Mouse (Mus musculus) 3134 (cell line): ENCODE data around the gene Fhl5.
"Not testable (repeated sequence)": the region's sequence is repeated elsewhere in the genome, so short reads cannot be mapped to it uniquely, and the experiment has no call there.

Experiments
- DNase-seq: peaks from one replicate; pipeline ENCODE4 v3.0.0-alpha.2; 2011; ENCODE audit warnings: low spot score; ENCODE audit not compliant: insufficient read length; ENCODE audit errors: extremely low read depth

Fhl5 gene

DNA sequence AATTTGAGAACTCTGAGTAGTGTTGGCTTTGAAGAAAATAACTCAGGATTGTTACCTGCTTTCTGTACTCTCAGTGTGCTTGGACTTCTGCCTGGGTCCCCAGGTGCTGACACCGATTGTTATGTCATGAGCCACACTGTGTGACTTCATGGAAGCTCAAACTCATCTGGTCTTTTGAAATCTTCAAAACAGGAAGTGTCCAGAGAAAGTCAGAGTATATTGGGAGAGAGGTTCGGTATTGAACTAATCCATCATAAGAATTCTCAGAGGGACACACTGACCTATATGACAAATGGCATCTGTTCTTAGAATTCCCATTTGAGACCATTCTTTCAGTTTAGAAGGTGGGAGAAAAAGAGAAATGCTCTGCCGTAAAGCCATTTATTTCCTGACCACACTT lies at the start of gene Fhl5:
Gene Fhl5 (minus strand): TSS at position 101 of the 400 bp plus-strand sequence.
- no peak for DNase-seq

DNA sequence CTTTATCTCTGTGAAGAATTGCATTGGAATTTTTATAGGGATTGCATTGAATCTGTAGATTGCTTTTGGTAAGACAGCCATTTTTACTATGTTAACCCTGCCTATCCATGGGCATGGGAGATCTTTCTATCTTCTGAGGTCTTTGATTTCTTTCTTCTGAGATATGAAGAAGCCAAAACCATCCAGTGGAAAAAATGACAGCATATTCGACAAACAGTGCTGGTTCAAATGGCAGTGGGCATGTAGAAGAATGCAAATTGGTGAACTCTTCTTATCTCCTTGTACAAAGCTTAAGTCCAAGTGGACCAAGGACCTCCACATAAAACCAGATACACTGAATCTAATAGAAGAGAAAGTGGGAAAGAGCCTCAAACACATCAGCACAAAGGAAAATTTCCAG lies 42.3 kb upstream of the Fhl5 start:
- not testable (repeated sequence) for DNase-seq

DNA sequence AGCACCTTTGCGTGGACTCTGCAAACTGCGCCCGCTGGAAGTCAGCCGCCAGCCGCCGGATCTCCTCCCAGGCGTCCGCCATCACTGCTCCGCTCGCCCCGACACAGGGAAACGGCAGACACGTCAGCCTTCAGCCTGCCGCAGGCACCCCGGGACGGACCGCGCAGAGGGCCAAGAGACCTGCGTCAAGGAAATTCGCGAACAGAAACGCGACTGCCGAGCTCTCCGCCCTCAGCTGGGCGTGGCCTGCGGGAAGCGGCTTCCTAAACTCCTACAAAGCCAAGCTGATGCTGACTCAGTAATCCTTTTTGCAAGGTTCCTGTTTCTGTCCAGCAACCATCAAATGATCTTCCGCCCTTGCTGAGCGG lies 39.0 kb upstream of the Fhl5 start, which contains the start of gene Ufl1:
Gene Ufl1 (minus strand): TSS at position 151 of the 368 bp plus-strand sequence.
- peak; percentile 99 for DNase-seq

DNA sequence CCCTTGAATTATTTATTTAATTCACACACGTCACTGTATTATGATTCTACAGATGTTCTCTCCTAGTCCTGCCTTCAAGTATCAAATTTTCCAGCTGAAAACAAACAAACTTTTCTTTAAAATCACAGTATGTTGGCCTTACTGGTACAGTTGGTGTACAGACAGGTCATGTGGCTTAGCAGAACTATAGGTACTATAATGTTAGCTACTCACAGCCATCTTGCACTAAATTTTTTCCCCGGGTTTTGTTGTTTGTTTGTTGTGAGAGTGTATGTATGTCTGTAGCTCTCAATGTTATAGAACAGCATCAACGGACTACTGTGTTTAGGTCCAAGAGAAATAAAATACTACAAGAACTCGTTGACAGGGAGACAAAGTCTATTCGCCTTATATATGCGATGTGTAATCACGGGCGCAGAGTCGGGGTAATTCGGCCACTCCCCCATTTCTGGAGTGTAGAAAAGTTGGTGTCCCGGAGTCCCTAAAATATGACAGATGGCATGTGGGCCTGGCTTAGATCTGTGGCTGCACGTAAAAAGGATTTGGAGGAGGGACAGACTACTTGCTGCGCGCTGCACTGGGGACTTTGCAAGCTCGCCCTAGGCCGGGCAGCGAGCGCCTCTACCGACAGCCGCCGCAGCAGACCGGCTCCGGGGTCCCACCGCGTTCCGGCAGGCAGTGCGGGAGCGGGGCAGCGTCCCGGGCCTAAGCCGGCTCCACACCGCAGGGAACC lies 38.4 kb upstream of the Fhl5 start:
- no peak for DNase-seq

DNA sequence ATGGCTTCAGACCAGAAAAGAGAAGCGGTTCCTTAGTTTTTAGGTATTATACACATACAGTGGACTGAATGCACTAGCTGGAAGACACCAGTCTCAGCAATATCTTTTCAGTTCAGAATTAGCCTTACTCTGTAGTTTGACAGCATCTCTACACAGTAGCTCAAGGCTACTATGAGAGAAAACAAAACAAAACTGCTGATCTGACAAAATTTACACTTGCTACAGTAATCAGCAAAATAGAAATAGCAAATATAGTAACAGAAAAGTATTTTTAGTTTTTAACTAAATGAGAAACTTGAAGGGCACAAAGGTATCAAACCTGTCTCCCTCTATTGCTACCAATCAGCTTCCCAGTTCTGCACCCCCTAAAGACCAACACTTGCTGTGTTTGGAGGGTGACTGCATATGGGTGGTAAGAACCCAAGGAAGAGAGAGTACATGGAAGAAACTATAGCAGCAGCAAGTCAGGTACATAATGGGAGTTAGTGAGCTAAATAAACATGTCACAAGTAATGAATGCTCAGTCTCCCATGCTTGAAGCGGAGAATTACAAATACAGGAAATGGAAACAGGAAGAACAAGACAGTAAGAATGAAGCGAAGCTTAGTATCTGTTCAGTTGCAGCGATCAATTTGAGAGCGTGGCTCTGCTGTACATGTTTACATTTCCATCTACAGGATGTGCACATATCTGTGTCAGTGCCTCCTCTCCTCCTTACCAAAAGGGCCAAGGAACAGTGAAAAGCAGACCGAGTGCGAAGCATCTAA lies 30.4 kb upstream of the Fhl5 start:
- DNase-seq, result no peak

DNA sequence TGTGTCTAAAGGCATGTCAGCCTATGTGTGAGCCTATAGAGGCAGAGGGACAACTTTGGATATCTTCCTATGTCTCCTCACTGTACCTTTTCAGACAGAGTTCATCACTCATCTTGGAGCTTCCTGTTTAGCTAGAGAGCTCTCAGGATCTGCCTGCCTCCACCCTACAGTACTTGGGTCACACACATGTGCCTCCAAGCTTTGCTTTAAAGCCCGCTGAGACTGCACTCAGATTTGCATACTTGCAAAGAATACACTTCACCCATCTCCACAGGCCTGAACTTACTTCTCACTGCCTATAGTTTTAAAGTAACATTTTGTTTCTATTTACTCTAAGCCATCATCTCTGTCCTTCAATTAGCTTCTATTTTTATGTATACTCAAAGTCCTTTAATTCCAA lies 29.2 kb upstream of the Fhl5 start:
- no peak for DNase-seq

DNA sequence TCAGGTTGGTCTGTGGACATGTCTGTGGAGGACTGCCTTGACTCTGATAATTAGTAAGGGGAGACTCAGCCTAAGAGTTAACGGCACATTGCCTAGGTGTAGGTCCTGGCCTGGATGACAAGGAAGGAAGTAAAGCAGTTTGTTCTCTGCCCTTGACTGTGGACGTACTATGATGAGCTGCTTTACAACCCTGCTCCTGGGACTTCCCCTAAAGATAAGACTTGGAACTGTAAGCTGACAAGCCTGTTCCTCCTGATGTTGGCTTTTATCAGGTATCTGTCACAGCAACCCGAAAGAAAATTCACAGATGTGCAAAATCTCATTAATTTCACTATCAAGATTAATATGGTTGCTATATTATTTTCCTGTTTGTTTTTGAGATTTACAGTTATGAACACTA lies 24.5 kb upstream of the Fhl5 start:
- no peak for DNase-seq

DNA sequence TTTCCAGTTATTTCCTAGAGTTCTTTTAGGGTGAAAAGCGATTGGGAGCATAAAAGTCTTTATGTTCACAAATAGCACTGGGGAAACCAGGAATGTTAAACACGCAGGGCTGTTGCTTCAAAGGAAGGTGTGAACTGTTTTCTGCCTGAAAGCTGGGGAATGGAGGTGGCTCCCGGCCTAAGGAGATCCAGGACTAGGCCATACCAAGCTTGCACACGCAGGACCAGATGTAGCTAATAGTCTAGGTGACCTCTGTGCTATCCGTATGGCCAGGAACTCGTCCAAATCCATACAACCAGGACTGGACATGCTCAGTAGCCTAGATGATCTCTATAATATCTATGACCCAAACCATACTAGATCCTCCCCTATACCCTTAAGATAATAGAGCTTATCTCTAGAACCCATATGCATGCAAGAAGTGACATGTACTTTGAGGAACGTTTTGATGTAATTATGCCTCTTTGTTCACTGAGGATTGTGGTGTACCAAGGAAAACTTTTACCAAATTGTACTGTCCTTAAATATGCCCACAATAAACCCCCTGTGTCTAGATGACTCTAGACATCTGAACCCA lies 15.2 kb upstream of the Fhl5 start:
- DNase-seq, result no peak

DNA sequence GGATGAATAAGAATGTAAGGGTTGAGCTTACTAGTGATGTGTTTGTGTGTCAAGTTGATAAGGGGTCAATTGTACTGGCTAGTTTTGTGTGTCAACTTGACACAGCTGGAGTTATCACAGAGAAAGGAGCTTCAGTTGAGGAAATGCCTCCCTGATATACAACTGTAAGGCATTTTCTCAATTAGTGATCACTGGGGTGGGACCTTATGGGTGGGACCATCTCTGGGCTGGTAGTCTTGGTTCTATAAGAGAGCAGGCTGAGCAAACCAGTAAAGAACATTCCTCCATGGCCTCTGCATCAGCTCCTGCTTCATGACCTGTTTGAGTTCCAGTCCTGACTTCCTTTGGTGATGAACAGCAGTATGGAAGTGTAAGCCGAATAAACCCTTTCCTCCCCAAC lies 7.0 kb downstream of the Fhl5 start:
- DNase-seq, result not testable (repeated sequence)

DNA sequence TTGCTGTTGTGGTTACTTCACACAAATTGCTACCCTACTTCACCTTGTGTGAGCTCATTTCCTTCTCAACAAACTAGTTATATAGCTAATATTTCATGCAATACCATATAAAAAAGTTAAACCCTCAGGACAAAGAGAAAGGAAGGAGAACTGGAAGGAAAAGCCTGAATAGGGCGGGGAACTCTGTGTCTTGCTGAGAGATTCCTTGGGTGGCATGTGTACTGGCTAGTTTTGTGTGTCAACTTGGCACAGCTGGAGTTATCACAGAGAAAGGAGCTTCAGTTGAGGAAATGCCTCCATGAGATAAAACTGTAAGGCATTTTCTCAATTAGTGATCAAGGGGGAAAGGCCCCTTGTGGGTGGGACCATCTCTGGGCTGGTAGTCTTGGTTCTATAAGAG lies 8.9 kb downstream of the Fhl5 start:
- DNase-seq, result not testable (repeated sequence)

DNA sequence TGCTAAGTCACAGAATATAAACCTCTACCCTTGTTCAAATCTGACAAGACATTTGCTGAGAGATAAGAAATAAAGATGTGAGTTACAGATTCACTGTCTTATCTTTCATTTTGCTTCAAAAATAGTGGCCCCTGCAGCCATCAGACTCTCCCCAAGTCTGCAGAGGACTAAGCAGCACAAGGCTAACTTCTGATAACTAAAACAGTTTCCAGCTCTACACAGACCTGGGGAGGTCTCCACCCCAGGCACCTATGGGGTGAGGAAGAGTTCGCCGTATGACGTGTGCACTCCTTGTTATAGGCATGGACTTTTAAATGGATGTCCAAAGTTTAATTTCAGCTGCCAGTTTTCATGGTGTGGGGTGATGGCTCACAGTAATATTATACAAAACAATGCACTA lies 10.1 kb downstream of the Fhl5 start:
- no peak for DNase-seq

DNA sequence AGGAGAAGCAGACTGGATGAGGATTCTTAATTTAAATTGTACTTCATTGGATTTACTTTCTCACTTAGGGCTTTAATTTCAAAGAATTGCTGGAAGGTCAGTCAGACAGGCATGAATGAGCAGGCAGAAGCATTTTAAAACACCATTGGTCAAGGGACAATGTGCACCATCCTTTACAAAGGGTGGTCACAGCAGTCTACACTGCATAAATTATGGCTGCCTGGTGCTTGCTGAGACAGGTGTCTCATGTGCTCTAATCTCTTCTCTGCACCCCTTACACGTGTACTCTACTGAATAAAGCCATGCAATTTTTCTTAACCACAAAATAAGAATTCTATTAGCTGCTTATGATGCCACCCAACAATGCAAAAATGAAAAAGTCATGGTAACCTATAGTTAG lies 15.1 kb downstream of the Fhl5 start:
- no peak for DNase-seq

DNA sequence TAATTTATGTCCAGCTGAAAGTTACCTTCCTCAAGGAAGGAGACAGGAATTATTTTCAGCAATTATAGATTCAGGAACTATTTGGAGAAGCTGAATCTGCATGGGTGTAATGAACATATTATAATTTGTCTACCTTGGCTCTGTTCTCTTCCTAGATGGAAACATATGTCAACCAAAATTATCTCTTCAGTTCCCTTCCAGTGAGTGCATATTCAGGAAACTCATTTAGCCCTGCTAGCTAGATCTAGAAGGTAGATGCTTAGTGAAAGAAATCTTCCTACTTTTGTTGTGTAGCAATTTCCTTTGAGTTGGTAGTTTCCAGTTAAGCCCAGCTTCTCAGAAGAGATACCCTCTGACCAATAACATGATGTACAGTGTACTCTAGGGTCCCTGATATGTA lies 20.7 kb downstream of the Fhl5 start:
- DNase-seq, result no peak

DNA sequence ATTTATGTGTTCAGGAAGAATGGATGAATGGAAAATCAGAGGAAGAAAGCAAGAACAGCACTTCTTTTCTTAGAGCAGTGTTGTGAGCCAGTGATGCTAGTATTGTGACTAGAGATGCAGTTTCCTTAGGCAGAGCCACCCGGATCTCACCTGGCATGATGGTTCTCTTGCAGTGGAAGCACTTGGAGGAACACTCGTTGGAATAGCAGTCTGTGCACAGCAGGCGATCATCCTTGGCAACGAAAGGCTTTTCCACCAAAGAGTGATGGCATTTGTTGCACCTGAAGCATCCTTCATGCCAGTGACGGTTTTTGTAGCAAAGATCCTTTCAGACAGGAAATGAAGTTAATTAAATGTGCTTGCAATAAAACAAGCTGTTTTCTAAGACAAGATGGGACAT lies 29.2 kb downstream of the Fhl5 start:
- no peak for DNase-seq

DNA sequence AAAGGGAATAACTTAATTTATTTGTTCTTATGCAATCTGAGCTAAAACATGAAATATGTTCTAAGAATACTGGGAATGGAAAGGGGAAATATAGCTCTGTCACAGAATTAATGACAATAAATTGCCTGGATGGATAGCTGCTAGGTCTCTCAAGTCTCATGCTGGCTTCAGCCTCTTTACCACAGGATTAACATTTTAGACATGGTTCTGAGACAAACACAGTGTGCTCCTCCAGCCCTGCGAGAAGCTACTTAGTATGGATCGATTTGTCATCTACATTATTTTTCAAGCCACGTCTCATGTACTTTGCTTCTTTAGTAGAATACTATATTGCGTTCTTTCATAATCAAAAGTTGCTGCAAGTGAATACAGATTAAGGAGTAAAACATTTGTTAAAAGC lies 36.5 kb downstream of the Fhl5 start:
- no peak for DNase-seq

DNA sequence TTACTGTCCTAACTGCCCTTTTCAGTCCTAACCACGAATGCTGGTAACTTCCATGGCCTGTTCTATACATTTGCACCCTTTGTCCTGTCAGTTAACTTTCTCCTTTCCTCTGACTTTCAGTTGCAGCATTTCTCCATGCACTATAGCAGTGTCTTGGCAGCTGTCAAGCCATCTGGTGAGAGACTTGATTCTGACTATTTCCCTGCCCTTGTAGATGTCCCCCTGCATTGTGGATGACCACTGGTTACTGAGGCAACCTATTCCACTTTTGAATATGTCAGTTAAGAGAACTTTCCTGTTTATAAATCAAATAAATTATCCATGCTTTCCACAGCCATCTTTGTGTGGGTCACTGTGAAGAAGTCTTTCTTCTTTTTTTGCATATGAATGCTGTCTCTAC lies 45.4 kb downstream of the Fhl5 start:
- DNase-seq, result no peak

DNA sequence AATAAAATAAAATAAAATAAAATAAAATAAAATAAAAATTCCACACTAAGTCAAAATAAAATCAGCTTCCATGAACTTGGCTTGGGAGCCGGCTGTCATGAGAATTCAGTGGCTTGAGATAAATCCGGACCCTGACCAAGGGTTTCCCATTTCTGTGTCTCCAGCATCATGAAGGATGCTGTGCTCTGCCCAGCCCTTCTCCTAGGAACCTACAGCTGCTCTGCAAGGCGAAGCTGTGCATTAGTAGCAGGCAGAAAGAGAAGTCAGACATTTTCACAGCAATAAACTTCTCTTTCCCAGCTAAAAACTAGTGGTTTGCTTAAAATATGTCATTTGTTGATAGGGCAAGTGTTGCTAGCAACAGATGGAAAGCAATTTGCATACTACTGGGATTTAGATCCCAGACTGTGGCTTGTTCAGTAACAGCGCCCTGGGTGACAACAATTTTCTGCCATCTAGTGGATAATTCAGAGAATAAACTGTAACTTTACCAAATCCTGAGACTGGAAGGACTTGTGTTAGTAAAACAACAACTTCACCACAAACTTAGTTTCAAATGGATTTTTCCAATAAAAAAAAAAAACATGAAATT lies 63.0 kb downstream of the Fhl5 start:
- DNase-seq, result peak; percentile 3
